Mouse (Mus musculus) spleen, adult 12 weeks (tissue): Measurements from ENCODE around the gene Ntrk2.

ENCODE experiments used
- DNase-seq: peaks from one replicate; pipeline ENCODE4 v3.0.0; 2022; ENCODE audit warnings: low spot score

Gene Ntrk2

GRCm38 (mm10) chr13:58843826-58844225 is 37.5 kb downstream of the Ntrk2 start:
- DNase-seq, result no peak

DNA sequence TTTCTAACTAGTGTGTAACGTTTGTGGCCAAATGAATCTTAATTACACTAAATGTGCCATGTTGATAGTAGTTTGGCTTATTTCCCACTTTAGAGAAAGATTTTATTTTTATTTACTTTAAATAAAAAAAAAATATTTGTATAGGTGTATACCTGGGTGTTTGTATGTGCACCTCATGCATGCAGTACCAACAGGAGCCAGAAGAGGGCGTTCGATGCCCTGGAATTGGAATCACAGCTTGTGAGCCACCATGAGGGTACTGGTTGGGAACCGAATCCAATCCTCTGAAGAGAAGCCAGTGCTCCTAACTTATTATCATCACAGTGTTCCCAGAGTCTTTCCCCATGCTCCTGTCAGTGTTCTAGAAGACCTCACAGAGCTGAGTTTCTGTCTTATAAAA is 42.2 kb downstream of the Ntrk2 start:
- no peak for DNase-seq

DNA sequence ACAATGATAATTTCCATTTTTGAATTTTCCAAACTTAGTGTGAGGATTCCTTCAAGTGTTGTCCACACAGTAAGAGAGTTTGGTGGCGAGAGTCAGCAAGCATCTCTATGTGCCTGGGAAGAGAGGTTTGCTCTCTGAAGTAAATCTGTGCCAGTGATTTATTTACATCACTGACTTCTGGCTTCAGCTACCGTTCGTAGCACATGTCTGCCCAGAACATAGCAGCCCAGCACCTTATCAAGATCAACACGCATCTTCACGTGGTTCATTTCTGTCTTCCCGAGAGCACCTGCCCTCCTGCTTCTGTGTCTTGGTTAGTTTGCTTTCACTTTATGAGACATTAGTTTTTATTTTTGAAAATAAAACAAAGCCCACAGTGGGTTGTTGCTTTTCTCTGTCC is 47.3 kb downstream of the Ntrk2 start:
- no peak for DNase-seq

GRCm38 (mm10) chr13:58866239-58866638 is 59.9 kb downstream of the Ntrk2 start:
- DNase-seq, result no peak

GRCm38 (mm10) chr13:58866776-58867435 is 60.5 kb downstream of the Ntrk2 start:
- DNase-seq, result no peak

- DNase-seq, result no peak
These were observed 76.1 kb downstream of the Ntrk2 start for GRCm38 (mm10) chr13:58882468-58882867.

- no peak for DNase-seq
These were observed 76.5 kb downstream of the Ntrk2 start for GRCm38 (mm10) chr13:58882916-58883315.

- DNase-seq, result no peak
These were observed 79.7 kb downstream of the Ntrk2 start for GRCm38 (mm10) chr13:58886108-58886507.

DNA sequence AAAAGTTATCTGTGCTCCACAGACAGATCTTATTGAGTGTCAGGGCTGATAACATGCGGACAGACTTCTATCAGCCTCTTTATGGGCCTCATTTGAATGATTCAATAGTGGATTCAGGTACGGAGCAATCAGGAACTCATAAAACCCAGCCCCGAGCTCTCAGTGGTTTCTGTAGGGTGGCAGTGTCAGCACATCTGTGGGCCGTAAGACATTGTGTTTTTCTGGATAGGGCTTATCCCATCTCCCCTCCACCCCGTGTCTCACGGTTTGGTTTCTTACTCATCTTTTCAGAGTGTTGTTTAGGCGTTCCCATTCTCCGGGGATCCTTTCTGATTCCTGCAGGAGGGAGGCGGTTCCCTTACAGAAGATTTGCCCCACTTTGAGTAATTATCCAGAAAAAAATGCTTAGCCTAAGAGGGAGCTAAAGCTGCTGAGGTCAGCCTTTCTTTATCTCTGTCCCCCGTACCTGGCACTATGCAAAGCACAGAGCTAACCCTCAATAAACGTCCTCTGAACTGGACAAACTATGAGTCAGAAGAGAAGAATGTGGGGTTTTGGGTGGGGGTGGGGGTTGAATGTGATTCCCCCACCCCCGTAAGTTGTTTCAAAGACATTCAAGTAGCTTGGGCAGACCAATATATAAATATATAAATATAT is 90.0 kb downstream of the Ntrk2 start:
- no peak for DNase-seq

GRCm38 (mm10) chr13:58899337-58899736 is 93.0 kb downstream of the Ntrk2 start:
- no peak for DNase-seq

DNA sequence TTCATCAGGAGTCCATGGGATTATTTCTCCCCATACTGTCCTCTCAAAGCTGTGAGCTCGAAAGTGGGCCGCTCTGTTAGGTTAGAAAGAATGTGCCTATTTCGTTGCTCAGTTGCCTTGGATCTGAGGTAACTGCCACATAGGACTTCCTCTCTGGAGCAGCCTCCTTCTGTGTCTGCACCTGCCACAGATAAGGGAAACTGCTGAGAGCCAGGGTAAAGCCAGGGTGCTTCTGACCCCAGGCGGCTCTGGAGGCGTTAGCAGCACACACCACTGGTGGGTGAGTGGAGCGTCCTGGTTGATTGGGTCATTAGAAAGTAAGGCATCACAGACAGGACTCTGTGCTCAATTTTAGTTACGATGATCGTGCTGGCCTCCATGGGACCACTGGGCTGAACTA is 95.9 kb downstream of the Ntrk2 start:
- DNase-seq, result no peak

DNA sequence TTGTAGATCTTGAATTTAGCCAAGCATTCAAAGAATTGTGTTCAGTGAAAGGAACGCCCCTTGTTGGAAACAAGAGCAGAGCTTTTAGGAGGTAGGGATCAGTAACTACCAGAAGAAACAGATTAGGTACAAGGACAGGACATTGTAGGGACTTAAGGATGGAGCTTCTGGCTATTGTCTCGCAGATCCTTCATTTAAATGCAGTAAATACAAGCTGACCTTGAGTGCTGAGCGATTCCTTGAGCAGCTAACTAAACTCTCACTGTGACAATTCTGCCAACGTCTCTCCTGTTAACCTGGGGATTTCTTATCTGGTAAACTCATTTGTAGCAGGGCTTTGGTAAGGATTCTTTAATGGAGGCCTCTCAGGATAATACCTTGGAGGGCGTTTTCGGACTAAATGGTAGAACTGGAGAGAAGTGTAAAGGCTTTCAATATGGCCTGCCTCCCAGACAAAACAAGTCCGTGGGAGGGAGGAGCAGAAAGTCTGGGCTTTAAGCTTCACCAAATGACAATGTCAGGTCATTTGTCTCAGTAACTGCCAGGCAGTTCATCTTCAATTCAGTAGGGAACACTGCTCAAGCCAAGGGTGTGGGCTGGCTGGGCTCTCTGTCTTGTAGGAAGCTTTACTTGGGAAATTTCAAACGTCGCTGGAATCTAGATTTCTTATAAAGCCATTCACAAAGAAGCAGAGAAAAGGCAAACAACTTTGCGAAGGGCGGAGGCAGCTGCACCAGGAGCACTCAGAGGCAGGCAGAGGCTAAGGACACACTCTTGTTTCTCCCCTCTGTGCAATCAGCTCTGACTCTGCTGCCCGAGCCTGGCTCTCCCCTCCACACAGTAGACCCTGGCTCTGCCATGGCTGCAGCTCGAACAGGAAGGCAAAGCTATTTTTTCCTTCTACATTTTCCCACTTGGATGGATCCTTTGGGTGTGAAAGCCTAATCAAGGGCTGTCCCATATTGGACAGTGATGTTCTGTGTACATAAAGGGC is 98.7 kb downstream of the Ntrk2 start:
- DNase-seq, result no peak

DNA sequence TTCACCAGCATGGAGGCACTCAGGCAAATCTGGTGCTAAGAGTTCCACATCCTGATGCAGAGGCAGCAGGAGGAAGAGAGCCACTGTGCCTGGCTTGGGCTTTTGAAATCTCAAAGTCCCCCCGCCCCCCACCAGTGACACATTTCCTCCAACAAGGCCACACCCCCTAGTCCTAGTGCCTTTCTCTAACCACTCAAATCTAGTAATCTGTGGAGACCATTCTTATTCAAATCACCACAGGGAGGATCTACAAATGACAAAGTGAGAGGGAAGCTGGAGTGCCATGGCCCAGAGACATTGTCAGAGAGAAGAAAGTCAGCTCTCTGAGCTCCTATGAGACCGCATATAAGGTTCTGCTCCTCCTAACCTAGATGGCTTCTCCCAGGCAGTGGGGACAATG is 105.6 kb downstream of the Ntrk2 start:
- DNase-seq, result no peak

DNA sequence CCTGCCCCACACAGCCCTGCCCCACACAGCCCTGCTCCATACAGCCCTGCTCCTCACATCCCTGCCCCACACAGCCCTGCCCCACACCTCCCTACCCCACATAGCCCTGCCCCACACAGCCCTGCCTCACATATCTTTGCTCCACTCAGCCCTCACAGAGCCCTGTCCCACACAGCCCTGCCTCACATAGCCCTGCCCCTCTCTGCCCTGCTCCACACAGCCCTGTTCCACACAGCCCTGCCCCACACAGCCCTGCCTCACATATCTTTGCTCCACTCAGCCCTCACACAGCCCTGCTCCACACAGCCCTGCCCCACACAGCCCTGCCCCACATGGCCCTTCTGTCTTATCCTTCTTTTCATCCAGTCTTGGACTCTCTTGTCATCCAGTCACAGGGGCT is 106.2 kb downstream of the Ntrk2 start:
- no peak for DNase-seq

DNA sequence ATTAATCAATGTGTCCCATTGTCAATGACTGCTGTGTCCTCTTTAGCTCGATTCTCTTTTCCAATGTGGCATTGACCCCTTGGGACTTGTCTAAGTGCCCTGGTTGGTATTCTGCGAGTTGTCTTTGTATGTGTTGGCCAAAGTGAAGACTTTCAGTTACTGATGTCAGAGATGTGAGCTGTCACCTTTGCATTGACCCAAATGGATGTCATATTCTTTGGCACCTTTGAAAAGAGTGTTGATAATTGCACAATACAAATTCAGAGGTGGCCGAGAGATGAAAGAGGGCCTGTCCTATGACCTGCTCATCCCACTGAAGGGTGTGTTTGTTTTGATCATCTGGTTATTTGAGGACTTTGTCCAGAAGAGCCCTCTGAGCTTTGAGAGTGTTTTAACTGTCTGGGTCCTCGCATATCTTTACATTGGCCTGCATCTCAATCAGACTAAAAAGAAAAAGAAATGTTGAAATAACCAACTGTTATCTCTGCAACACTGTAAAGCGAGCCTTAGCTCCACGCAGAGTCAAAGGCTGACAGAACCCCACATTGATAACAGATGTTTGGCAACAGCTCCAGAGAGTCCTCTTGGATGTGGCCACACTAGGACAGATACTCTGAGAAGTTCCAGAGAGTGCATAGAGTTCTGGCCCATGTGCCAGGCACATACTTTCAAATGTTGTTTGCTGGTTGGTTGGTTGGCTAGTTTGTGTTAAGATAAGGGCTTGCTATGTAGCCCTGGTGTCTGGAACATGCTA is 107.9 kb downstream of the Ntrk2 start:
- no peak for DNase-seq

GRCm38 (mm10) chr13:58916348-58916747 is 110.0 kb downstream of the Ntrk2 start:
- DNase-seq, result no peak

DNA sequence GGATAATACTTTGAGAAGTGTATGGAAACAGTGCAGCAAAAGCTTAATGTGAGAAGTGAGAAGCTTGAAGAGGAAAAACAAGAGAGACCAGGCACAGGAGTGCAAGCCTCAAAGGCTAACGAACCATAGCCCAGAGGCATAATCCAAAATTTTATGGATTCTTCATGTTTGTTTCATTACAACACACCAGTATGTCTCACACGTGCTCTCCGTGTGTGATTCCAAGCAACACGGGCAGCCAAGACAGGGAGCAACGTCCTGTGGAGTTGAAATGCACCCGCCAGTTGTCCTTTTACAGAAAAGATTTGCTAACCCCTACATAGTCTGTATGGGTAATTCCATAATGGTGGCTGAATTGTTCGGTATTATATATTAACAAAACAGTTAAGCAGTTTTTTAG is 113.9 kb downstream of the Ntrk2 start:
- DNase-seq, result no peak

- no peak for DNase-seq
These were observed 114.9 kb downstream of the Ntrk2 start for GRCm38 (mm10) chr13:58921255-58921654.

DNA sequence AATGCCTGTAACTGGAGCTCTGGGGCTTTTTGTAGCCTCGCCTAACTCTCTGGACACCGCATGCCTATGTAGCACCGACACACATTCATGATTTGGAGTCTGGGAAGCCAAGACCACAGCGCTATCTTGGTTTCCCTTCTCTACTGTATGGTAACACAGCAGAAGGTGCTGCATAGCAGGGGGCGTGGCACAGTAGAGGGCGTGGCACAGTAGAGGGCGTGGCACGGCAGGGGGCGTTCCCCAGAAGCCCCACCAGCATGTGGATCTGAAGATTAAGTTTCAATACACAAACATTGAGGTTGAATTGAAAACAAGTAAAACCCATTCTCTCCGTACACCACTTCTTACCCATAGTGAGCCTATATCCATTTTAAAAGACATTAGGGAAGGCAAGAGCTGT is 115.3 kb downstream of the Ntrk2 start:
- no peak for DNase-seq

DNA sequence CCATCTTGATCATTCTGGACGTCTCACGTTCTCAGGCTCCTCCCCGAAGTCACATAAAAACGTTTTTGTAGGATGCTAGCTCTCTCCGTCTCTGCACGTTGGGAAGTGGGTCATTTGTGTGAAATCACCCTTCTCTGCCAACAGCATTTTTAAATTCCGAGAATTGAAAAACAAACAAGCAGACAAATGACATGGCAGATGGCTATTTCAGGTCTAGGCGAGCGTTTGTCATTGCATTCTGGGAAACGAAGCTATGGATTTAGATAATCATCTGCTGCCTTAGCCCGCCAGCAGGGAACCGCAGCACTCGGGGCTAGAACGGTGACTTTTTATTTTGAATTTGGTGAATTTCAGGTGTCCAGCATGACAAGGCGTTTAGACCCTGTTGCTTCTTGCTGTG is 115.8 kb downstream of the Ntrk2 start:
- DNase-seq, result no peak

DNA sequence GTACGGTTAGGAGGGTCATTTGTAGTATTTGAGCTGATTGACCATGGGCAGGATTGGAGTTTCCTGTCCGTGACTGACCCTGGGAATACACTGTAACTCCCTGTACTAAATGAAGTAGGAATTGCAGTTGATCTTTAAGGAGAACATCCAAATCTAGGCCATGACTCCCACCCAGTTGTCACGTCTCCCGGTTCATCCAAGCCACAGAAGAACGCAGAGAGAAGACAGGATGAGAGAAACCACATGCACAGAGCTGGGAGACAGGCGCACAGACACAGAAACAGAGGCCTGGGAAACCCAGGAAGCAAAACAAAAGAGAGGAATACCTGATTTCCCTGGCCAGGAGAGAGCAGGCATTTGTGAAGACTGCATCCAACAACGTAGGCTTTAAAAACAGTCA is 117.1 kb downstream of the Ntrk2 start:
- no peak for DNase-seq

DNA sequence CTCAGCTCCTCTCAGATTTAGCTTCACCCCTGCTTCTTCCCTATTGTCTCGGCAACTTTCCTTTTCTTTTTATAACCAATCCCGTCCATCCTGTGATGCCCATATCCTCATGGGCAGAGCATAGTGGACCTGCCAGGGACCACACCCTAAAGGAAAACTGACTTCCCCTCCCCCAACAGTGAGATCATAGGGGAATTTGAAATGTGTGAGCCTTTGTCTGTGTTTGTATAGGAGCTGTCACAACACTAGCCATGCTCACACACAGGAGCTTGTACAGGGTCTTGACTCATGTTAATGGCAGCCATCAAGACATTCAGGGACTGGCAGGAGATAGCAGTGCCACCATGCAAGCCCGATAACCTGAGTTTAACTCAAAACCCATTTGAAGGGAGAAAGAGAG is 118.1 kb downstream of the Ntrk2 start:
- no peak for DNase-seq
